Mouse (Mus musculus) embryonic fibroblast, embryonic 13.5 days (primary cell): Measurements from ENCODE around the gene Elovl4.

ENCODE experiments used
- CTCF ChIP-seq: IDR thresholded peaks from 2 replicates; pipeline ENCODE4 v1.5.1; 2011; ENCODE audit warnings: mild to moderate bottlenecking, control low read depth, low read length, moderate library complexity, borderline replicate concordance; ENCODE audit not compliant: insufficient read depth
- POLR2A ChIP-seq: IDR thresholded peaks from 2 replicates; pipeline ENCODE4 v1.6.1; 2011; ENCODE audit warnings: low read depth, mild to moderate bottlenecking, control low read depth, low read length, moderate library complexity

DNA sequence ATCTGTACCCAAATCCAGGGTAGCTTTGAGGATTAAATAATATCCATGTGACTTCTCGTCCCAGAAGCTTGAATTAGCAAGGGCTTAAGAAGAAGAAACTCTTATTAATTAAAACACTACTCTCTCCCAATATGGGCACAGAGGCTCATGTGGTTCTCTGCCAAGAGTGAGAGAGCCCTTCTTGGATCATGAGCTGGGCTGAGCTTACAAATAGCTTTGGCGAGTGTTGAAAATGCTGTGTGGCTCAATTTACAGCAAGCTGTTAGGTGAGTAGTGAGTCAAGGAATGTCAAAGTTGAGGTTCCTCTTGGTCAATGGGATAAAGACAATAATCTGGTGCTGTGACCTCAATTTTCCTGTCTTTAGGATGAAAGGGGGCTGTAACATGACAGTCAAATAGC is 74.2 kb downstream of the Elovl4 start:
- no peak for TF ChIP-seq CTCF
- no peak for TF ChIP-seq POLR2A
